Mouse (Mus musculus) hematopoietic stem cell, adult 5-6 weeks (primary cell): ENCODE data around the gene Lsm14b. TPM values are rescaled to one million over a fixed set of nuclear protein-coding genes. Genes with fewer than 3 reads are reported as not detected.

Experiments
- ATAC-seq, 2 experiments: fragments of 125-278 bp in 1 of 2; replicated peaks in 1 of 2; 2 replicates each; pipeline ENCODE4 v1.8.0; 2016 to 2017; ENCODE audit warnings: inconsistent platforms in 2 of 2, mild to moderate bottlenecking in 2 of 2, moderate number of reproducible peaks in 2 of 2, low read depth in 1 of 2, moderate TSS enrichment in 1 of 2; ENCODE audit not compliant: low FRiP score in 2 of 2, poor library complexity in 2 of 2, severe bottlenecking in 2 of 2, insufficient read depth in 1 of 2, low TSS enrichment in 1 of 2
- total RNA-seq: library from RNA; stranded (forward); fragments of 172-1452, 232-1000 nt; gene quantifications from 2 replicates; pipeline ENCODE4 v1.2.3, GENCODE M21; 2017

Lsm14b gene
- total RNA-seq: 40.8 and 47.7 TPM in 2 replicates

- peak; percentile 85 to 89 for ATAC-seq
These were observed at the start of gene Lsm14b for GRCm38 (mm10) chr2:180024401-180025098. TSS of gene Lsm14b (plus strand) at chr2:180024987.

DNA sequence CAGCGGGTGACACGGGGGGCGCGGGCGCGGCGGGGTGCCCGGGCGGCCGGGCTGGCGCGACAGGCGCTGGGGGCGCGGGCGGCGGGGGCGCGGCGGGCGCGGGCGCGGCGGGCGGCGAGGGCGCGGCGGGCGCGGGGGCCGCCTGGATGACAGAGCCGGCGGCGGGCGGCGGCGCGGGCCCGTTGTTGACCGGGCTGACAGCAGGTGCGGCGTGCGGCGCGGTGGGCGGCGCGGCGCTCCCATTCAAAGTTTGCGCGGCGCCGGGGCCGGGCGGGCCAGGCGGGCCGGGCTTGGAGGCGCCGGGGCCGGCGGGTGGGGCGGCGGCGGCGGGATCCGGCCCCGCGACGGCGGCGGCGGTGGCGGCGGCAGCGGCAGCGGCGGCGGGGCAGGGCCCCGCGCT lies 48.9 kb upstream of the Lsm14b start:
- no peak for ATAC-seq

- ATAC-seq: no peak
These were observed 48.5 kb upstream of the Lsm14b start for GRCm38 (mm10) chr2:179976295-179976627.

- ATAC-seq: peak; percentile 54 to 75
These were observed 48.0 kb upstream of the Lsm14b start, which contains the start of gene Taf4 for GRCm38 (mm10) chr2:179976628-179977343. TSS of gene Taf4 (minus strand) at chr2:179976646.

DNA sequence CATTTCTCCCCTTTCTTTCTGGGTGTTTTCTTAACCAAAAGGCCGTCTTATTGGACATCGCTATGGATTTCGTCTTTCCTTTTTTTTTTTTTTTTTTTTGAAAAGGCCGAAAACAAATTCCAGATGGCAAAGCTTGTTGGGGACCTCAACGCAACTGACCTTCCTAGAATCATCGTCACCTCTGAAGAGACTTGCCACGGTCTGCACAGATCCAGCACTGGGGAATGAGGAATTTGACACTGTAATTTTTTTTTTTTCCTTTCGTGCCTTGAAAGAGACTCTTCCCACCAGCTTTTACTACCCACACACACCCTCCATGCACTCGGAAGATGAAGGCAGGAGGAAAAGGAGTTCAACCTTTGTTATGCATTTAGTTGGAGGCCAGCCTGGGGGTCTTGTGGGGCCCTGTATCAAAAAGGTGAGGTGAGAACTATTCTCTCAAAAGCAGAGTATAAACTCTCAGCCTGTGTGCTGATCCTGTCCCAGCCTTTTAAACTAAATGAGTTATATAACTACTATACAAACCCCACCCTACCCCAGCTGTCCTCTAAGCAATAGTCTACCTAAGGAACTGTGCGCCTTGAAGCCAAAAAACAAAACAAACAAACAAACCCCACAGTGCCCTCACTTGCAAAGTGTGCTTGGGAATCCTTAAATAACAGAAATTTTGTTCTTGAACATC lies 47.3 kb upstream of the Lsm14b start:
- ATAC-seq: no peak

DNA sequence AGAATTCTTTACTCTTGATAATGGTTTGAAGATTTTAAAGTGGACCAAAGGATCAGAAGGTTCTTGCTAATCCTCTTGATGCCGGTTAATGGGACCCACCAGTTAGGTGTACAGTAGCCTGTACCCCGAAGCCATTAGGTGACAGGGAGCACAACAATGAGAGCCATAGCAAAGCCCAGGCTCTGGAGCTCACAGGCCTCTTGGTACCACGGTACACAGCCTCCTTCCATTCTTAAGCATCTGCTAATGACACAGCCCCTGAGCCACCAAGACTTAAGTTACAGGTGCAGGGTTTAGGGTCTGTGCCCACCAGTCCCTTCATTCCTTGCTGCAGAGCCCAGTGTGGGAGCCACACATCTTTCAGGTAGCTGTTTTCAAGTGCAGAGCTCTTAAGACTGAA lies 46.5 kb upstream of the Lsm14b start:
- no peak for ATAC-seq

- peak in 1 of 2 experiments; percentile 28; a peak in 1 of 4 replicates for ATAC-seq
These were observed 45.0 kb upstream of the Lsm14b start for GRCm38 (mm10) chr2:179979836-179980235.

- ATAC-seq: no peak
These were observed 44.2 kb upstream of the Lsm14b start for GRCm38 (mm10) chr2:179980616-179981015.

- ATAC-seq: no peak
These were observed 42.1 kb upstream of the Lsm14b start for GRCm38 (mm10) chr2:179982715-179983114.

- no peak for ATAC-seq
These were observed 40.0 kb upstream of the Lsm14b start for GRCm38 (mm10) chr2:179984830-179985229.

GRCm38 (mm10) chr2:179985695-179986094 lies 39.1 kb upstream of the Lsm14b start:
- ATAC-seq: no peak

DNA sequence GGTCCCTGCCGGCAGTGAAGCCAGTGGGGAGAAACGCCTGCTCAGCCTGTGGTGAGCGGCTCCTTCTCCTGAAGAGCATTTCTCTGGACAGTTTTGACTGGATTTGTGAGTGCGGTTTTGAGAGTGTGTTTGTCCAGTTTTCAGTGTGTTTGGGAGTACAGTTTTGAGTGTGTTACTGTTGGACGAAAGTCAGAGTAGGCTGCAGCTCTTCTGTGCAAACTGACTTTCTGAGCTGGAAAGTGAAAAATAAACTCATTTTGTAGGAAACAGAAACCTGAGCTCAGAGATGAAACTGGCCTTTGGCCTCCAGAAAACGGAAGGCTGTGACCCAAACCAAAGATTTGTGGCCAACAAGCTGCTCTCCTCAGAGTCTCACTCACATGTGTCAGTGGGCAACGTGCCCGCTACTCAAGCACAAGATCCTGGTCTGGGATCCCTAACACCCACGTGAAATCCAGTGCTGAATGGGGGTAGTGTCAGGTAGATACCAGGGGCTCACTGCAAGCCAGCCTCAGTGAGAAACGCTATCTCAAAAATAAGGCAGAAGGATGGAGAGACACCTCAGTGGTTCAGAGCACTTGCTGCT lies 38.3 kb upstream of the Lsm14b start:
- peak; percentile 10 to 29; a peak in 1 of 4 replicates for ATAC-seq

GRCm38 (mm10) chr2:179989098-179989497 lies 35.7 kb upstream of the Lsm14b start:
- no peak for ATAC-seq

- ATAC-seq: no peak
These were observed 31.7 kb upstream of the Lsm14b start for GRCm38 (mm10) chr2:179993071-179993470.

GRCm38 (mm10) chr2:179998431-179998830 lies 26.4 kb upstream of the Lsm14b start:
- ATAC-seq: no peak

DNA sequence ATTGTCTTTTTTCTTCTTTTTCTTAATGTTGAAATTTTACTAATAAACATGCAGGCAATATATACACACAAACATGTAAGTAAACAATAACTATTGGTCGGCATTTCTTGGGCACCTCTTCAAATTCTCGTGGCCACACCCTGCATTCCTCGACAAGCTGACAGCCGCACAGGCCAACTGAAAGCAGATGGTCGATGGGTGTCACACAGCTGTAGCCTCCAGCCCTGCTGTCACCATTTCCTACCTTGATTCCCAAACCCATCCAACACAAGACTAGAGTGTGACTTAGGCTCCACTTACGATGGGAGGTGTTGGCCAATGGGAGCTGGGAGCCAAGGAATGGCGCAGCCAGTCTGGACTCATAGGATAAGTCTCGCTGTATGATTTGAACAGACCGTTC lies 23.2 kb upstream of the Lsm14b start:
- ATAC-seq: no peak

- ATAC-seq: no peak
These were observed 19.0 kb upstream of the Lsm14b start for GRCm38 (mm10) chr2:180005656-180006351.
